Mouse (Mus musculus) hindbrain, embryonic 11.5 days (tissue): ENCODE results near the gene Fam189a1. TPM values are rescaled to one million over a fixed set of nuclear protein-coding genes. Genes with fewer than 3 reads are reported as not detected.

Experiments used
- ATAC-seq: fragments of 200-750 bp; cut with Nextera tagmentation; 2 replicates; pipeline ENCODE4 v1.8.0; 2017; ENCODE audit warnings: mild to moderate bottlenecking, moderate TSS enrichment, moderate library complexity; ENCODE audit not compliant: low FRiP score
- DNase-seq: peaks from one replicate; pipeline ENCODE4 v3.0.0-alpha.2; 2015; ENCODE audit warnings: low spot score
- H3K27ac ChIP-seq: fragments of 300-500 bp; sonication (generic); 2 replicates; pipeline ENCODE4 v1.5.1; 2014; ENCODE audit warnings: mild to moderate bottlenecking, low read depth, low read length
- H3K27me3 ChIP-seq: fragments of 300-500 bp; sonication (generic); 2 replicates; pipeline ENCODE4 v1.6.1; 2014; ENCODE audit warnings: mild to moderate bottlenecking, low read length, moderate library complexity, mixed read lengths; ENCODE audit not compliant: control insufficient read depth, insufficient read depth
- H3K36me3 ChIP-seq: fragments of 300-500 bp; sonication (generic); 2 replicates; pipeline ENCODE4 v1.6.1; 2014; ENCODE audit warnings: mild to moderate bottlenecking, low read length, moderate library complexity, mixed read lengths; ENCODE audit not compliant: control insufficient read depth, insufficient read depth
- H3K4me1 ChIP-seq: fragments of 300-500 bp; sonication (generic); replicated peaks from 2 replicates; pipeline ENCODE4 v1.6.1; 2014; ENCODE audit warnings: low read length, mixed read lengths; ENCODE audit not compliant: control insufficient read depth, insufficient read depth
- H3K4me2 ChIP-seq: fragments of 300-500 bp; sonication (generic); replicated peaks from 2 replicates; pipeline ENCODE4 v1.6.1; 2014; ENCODE audit warnings: mild to moderate bottlenecking, low read depth, low read length
- H3K4me3 ChIP-seq: fragments of 300-500 bp; sonication (generic); 2 replicates; pipeline ENCODE4 v1.5.1; 2014; ENCODE audit warnings: low read depth, low read length
- H3K9ac ChIP-seq: fragments of 300-500 bp; sonication (generic); 2 replicates; pipeline ENCODE4 v1.6.1; 2014; ENCODE audit warnings: low read depth, low read length
- H3K9me3 ChIP-seq: fragments of 300-500 bp; sonication (generic); 2 replicates; pipeline ENCODE4 v1.6.1; 2016; ENCODE audit warnings: low read length; ENCODE audit not compliant: control insufficient read depth
- WGBS: fragments of 180-500 bp; shearing (Covaris S2); extraction: QIAGEN DNeasy Blood & Tissue Kit; methylation state at CpG from one replicate; pipeline ENCODE4 v1.1.7; 2014; 5-methylcytosine and 5-hydroxymethylcytosine counted together
- polyA plus RNA-seq: library from polyadenylated mRNA; unstranded; fragments of >200 nt; fragmentation: Nextera tagmentation; extraction: Ambion mirVana; gene quantifications from 2 replicates; pipeline ENCODE4 v1.2.1, GENCODE M21; 2014

Gene Fam189a1
- polyA plus RNA-seq, 1 experiment from 2014 or later = 1.6 TPM

- Histone ChIP-seq H3K9ac (no peak overlapping the region), H3K4me3 (no peak overlapping the region), H3K27me3 (peaks cover 10% of the 10 kb centered on the region), H3K27ac (no peak overlapping the region), H3K4me2 (no peak overlapping the region), H3K36me3 (no peaks in the 10 kb centered on the region), H3K9me3 (no peaks in the 10 kb centered on the region), H3K4me1 (peaks cover 2% of the 10 kb centered on the region; the same call in 1 of the 2 replicates)
- no peak for DNase-seq
- ATAC-seq = no peak
- WGBS = 80% methylated on average over 7 of the region's 7 CpGs
These were observed 2.5 kb downstream of the Fam189a1 start for GRCm38 (mm10) chr7:65153846-65154245.

- Histone ChIP-seq H3K27me3 (peaks cover 4% of the 10 kb centered on the region; the same call in 1 of the 2 replicates), H3K9ac (no peak overlapping the region), H3K36me3 (no peaks in the 10 kb centered on the region), H3K4me2 (no peak overlapping the region), H3K27ac (no peak overlapping the region), H3K9me3 (no peaks in the 10 kb centered on the region), H3K4me1 (no peaks in the 10 kb centered on the region), H3K4me3 (no peak overlapping the region)
- DNase-seq (no peak), ATAC-seq (no peak)
- WGBS = 94% methylated on average over 7 of the region's 7 CpGs
These were observed 4.8 kb downstream of the Fam189a1 start for GRCm38 (mm10) chr7:65151526-65151925.

- Histone ChIP-seq H3K9ac (no peak overlapping the region), H3K27me3 (peaks cover 3% of the 10 kb centered on the region; the same call in 1 of the 2 replicates), H3K27ac (no peak overlapping the region), H3K9me3 (no peaks in the 10 kb centered on the region), H3K4me2 (no peak overlapping the region), H3K36me3 (no peaks in the 10 kb centered on the region), H3K4me3 (no peak overlapping the region), H3K4me1 (no peaks in the 10 kb centered on the region)
- DNase-seq (no peak), ATAC-seq (no peak)
- 91% methylated on average over 9 of the region's 9 CpGs for WGBS
These were observed 7.3 kb downstream of the Fam189a1 start for GRCm38 (mm10) chr7:65149040-65149439.

GRCm38 (mm10) chr7:65144881-65145280 lies 11.5 kb downstream of the Fam189a1 start:
- H3K9ac ChIP-seq = no peak overlapping the region
- H3K4me1 ChIP-seq = no peaks in the 10 kb centered on the region
- no peaks in the 10 kb centered on the region for H3K9me3 ChIP-seq
- no peak overlapping the region for H3K4me3 ChIP-seq
- H3K27ac ChIP-seq = no peak overlapping the region
- DNase-seq = no peak
- 83% methylated on average over 6 of the region's 6 CpGs for WGBS
- H3K27me3 ChIP-seq = no peaks in the 10 kb centered on the region
- ATAC-seq = no peak
- H3K4me2 ChIP-seq = no peak overlapping the region
- no peaks in the 10 kb centered on the region for H3K36me3 ChIP-seq

- Histone ChIP-seq H3K27ac (no peak overlapping the region), H3K4me2 (no peak overlapping the region), H3K27me3 (no peaks in the 10 kb centered on the region), H3K36me3 (no peaks in the 10 kb centered on the region), H3K4me3 (no peak overlapping the region), H3K4me1 (no peaks in the 10 kb centered on the region), H3K9me3 (no peaks in the 10 kb centered on the region), H3K9ac (no peak overlapping the region)
- DNase-seq (no peak), ATAC-seq (no peak)
- 66% methylated on average over 6 of the region's 6 CpGs for WGBS
These were observed 14.3 kb downstream of the Fam189a1 start for GRCm38 (mm10) chr7:65141907-65142698.

GRCm38 (mm10) chr7:65140832-65141231 lies 15.5 kb downstream of the Fam189a1 start:
- 82% methylated on average over 5 of the region's 5 CpGs for WGBS
- Histone ChIP-seq H3K36me3 (no peaks in the 10 kb centered on the region), H3K4me1 (no peaks in the 10 kb centered on the region), H3K4me3 (no peak overlapping the region), H3K9ac (no peak overlapping the region), H3K9me3 (no peaks in the 10 kb centered on the region), H3K27ac (no peak overlapping the region), H3K27me3 (no peaks in the 10 kb centered on the region), H3K4me2 (no peak overlapping the region)
- no peak for DNase-seq
- no peak for ATAC-seq

- DNase-seq (no peak), ATAC-seq (no peak)
- Histone ChIP-seq H3K36me3 (no peaks in the 10 kb centered on the region), H3K9ac (no peak overlapping the region), H3K27me3 (no peaks in the 10 kb centered on the region), H3K4me3 (no peak overlapping the region), H3K27ac (no peak overlapping the region), H3K4me1 (no peaks in the 10 kb centered on the region), H3K4me2 (no peak overlapping the region), H3K9me3 (no peaks in the 10 kb centered on the region)
- WGBS = 81% methylated on average over 5 of the region's 5 CpGs
These were observed 16.3 kb downstream of the Fam189a1 start for GRCm38 (mm10) chr7:65140099-65140498.

GRCm38 (mm10) chr7:65123766-65124165 lies 32.6 kb downstream of the Fam189a1 start:
- H3K4me2 ChIP-seq = no peak overlapping the region
- WGBS = 89% methylated on average over 3 of the region's 3 CpGs
- no peak overlapping the region for H3K4me3 ChIP-seq
- no peaks in the 10 kb centered on the region for H3K4me1 ChIP-seq
- H3K27ac ChIP-seq = no peak overlapping the region
- no peaks in the 10 kb centered on the region for H3K27me3 ChIP-seq
- H3K9me3 ChIP-seq = no peaks in the 10 kb centered on the region
- H3K9ac ChIP-seq = no peak overlapping the region
- DNase-seq (no peak), ATAC-seq (no peak)
- H3K36me3 ChIP-seq = no peaks in the 10 kb centered on the region

- no peak overlapping the region for H3K4me3 ChIP-seq
- H3K27me3 ChIP-seq = no peaks in the 10 kb centered on the region
- ATAC-seq (no peak), DNase-seq (no peak)
- H3K9me3 ChIP-seq = no peaks in the 10 kb centered on the region
- WGBS = 94% methylated on average over 7 of the region's 7 CpGs
- no peak overlapping the region for H3K4me2 ChIP-seq
- H3K9ac ChIP-seq = no peak overlapping the region
- H3K36me3 ChIP-seq = no peaks in the 10 kb centered on the region
- no peaks in the 10 kb centered on the region for H3K4me1 ChIP-seq
- H3K27ac ChIP-seq = no peak overlapping the region
These were observed 39.5 kb downstream of the Fam189a1 start for GRCm38 (mm10) chr7:65116903-65117302.
